ENCODE assay signal across 8 mouse cellular contexts in genomic region chr2:32164503-32164902, GRCm38 (mm10). TPM values are rescaled to one million over a fixed set of nuclear protein-coding genes. Genes with fewer than 3 reads are reported as not detected.
A peak's percentile ranks its signal among the peaks of the same experiment; 100 is the strongest.
DNase-seq lines count a peak whose midpoint lies in the region; ATAC-seq lines count a peak whose summit lies in the region.

No protein-coding gene starts in this region.

- H3K9ac ChIP-seq in forebrain, embryonic 12.5 days: no peak overlapping the region
- H3K9ac ChIP-seq in forebrain, embryonic 16.5 days (replicated peaks; ENCODE audit: low read depth, low read length): no peak overlapping the region
- H3K9ac ChIP-seq in midbrain, embryonic 15.5 days: no peak overlapping the region
- no peak overlapping the region for H3K9ac ChIP-seq in limb, embryonic 15.5 days
- H3K9ac ChIP-seq in stomach, embryonic 14.5 days (replicated peaks; ENCODE audit: low read depth, low read length): no peak overlapping the region

- peak overlapping the region; percentile 46 for H3K27ac ChIP-seq in forebrain, embryonic 12.5 days
- no peak overlapping the region for H3K27ac ChIP-seq in forebrain, embryonic 16.5 days (ENCODE audit: low read length)
- 0 out of 2 replicates have a peak overlapping the region, but pooled peaks have one; percentile 9 for H3K27ac ChIP-seq in midbrain, embryonic 15.5 days
- no peak overlapping the region for H3K27ac ChIP-seq in midbrain, embryonic 10.5 days (replicated peaks)
- peak overlapping the region; percentile 43 for H3K27ac ChIP-seq in limb, embryonic 15.5 days
- no peak overlapping the region for H3K27ac ChIP-seq in stomach, embryonic 14.5 days (ENCODE audit: low read length)

- no peak for DNase-seq in midbrain, embryonic 10.5 days (ENCODE audit: low spot score)
- no peak for DNase-seq in embryo, embryonic 10.5 days (ENCODE audit: low spot score)
- no peak for DNase-seq in urinary bladder, postnatal 25 days (ENCODE audit: low spot score)

- 74% methylated on average over 12 of the region's 12 CpGs for WGBS in forebrain, embryonic 12.5 days
- 50% methylated on average over 12 of the region's 12 CpGs for WGBS in forebrain, embryonic 16.5 days
- WGBS in midbrain, embryonic 15.5 days: 64% methylated on average over 12 of the region's 12 CpGs
- WGBS in midbrain, embryonic 10.5 days: 78% methylated on average over 12 of the region's 12 CpGs
- 65% methylated on average over 12 of the region's 12 CpGs for WGBS in limb, embryonic 15.5 days
- WGBS in stomach, embryonic 14.5 days: 56% methylated on average over 12 of the region's 12 CpGs

- no peak overlapping the region for H3K4me2 ChIP-seq in forebrain, embryonic 12.5 days
- no peak overlapping the region for H3K4me2 ChIP-seq in forebrain, embryonic 16.5 days (ENCODE audit: low read length)
- H3K4me2 ChIP-seq in midbrain, embryonic 15.5 days: no peak overlapping the region
- no peak overlapping the region for H3K4me2 ChIP-seq in limb, embryonic 15.5 days
- no peak overlapping the region for H3K4me2 ChIP-seq in stomach, embryonic 14.5 days (replicated peaks; ENCODE audit: low read depth, low read length)

- H3K9me3 ChIP-seq in forebrain, embryonic 12.5 days: no peaks in the 10 kb centered on the region
- H3K9me3 ChIP-seq in forebrain, embryonic 16.5 days (ENCODE audit: control insufficient read depth, low read length): no peaks in the 10 kb centered on the region
- no peaks in the 10 kb centered on the region for H3K9me3 ChIP-seq in midbrain, embryonic 15.5 days
- no peaks in the 10 kb centered on the region; the same call in 1 of the 2 replicates for H3K9me3 ChIP-seq in midbrain, embryonic 10.5 days (replicated peaks)
- no peaks in the 10 kb centered on the region for H3K9me3 ChIP-seq in limb, embryonic 15.5 days
- no peaks in the 10 kb centered on the region for H3K9me3 ChIP-seq in stomach, embryonic 14.5 days (ENCODE audit: control insufficient read depth, low read depth, low read length)

- no peak overlapping the region for H3K4me3 ChIP-seq in forebrain, embryonic 12.5 days (replicated peaks)
- no peak overlapping the region for H3K4me3 ChIP-seq in forebrain, embryonic 16.5 days (replicated peaks; ENCODE audit: low read length)
- no peak overlapping the region for H3K4me3 ChIP-seq in midbrain, embryonic 15.5 days
- H3K4me3 ChIP-seq in midbrain, embryonic 10.5 days: no peak overlapping the region
- no peak overlapping the region for H3K4me3 ChIP-seq in limb, embryonic 15.5 days
- no peak overlapping the region for H3K4me3 ChIP-seq in stomach, embryonic 14.5 days (ENCODE audit: low read depth, low read length)

- H3K27me3 ChIP-seq in forebrain, embryonic 12.5 days: no peaks in the 10 kb centered on the region
- no peaks in the 10 kb centered on the region for H3K27me3 ChIP-seq in forebrain, embryonic 16.5 days (replicated peaks; ENCODE audit: control insufficient read depth, insufficient read depth, low read length)
- H3K27me3 ChIP-seq in midbrain, embryonic 15.5 days (replicated peaks): no peaks in the 10 kb centered on the region
- H3K27me3 ChIP-seq in midbrain, embryonic 10.5 days (ENCODE audit: low read depth, poor library complexity, severe bottlenecking): no peaks in the 10 kb centered on the region
- no peaks in the 10 kb centered on the region for H3K27me3 ChIP-seq in limb, embryonic 15.5 days
- no peaks in the 10 kb centered on the region for H3K27me3 ChIP-seq in stomach, embryonic 14.5 days (ENCODE audit: control insufficient read depth, insufficient read depth, low read length)

- 0 out of 2 replicates have a peak, but pooled peaks cover 18% of the 10 kb centered on the region for H3K36me3 ChIP-seq in forebrain, embryonic 12.5 days (replicated peaks)
- H3K36me3 ChIP-seq in forebrain, embryonic 16.5 days (ENCODE audit: control insufficient read depth, insufficient read depth): no peaks in the 10 kb centered on the region
- H3K36me3 ChIP-seq in midbrain, embryonic 15.5 days (replicated peaks): no peaks in the 10 kb centered on the region
- H3K36me3 ChIP-seq in midbrain, embryonic 10.5 days: peaks cover 40% of the 10 kb centered on the region
- H3K36me3 ChIP-seq in limb, embryonic 15.5 days: no peaks in the 10 kb centered on the region
- H3K36me3 ChIP-seq in stomach, embryonic 14.5 days (ENCODE audit: control insufficient read depth, insufficient read depth, low read length): peaks cover 4% of the 10 kb centered on the region; the same call in 1 of the 2 replicates

- ATAC-seq in forebrain, embryonic 12.5 days (ENCODE audit: low FRiP score): no peak
- ATAC-seq in forebrain, embryonic 16.5 days: no peak
- ATAC-seq in midbrain, embryonic 15.5 days (replicated peaks): no peak
- no peak for ATAC-seq in limb, embryonic 15.5 days (ENCODE audit: insufficient number of reproducible peaks, low FRiP score, low TSS enrichment, low read depth)
- peak; percentile 47 for ATAC-seq in stomach, embryonic 14.5 days (ENCODE audit: insufficient number of reproducible peaks, insufficient read depth, low FRiP score, low read depth)

- H3K4me1 ChIP-seq in forebrain, embryonic 12.5 days: peaks cover 66% of the 10 kb centered on the region
- peaks cover 42% of the 10 kb centered on the region for H3K4me1 ChIP-seq in forebrain, embryonic 16.5 days (replicated peaks; ENCODE audit: control insufficient read depth, insufficient read depth, low read length)
- peaks cover 59% of the 10 kb centered on the region for H3K4me1 ChIP-seq in midbrain, embryonic 15.5 days
- H3K4me1 ChIP-seq in midbrain, embryonic 10.5 days: peaks cover 71% of the 10 kb centered on the region
- H3K4me1 ChIP-seq in limb, embryonic 15.5 days: peaks cover 54% of the 10 kb centered on the region
- peaks cover 52% of the 10 kb centered on the region for H3K4me1 ChIP-seq in stomach, embryonic 14.5 days (ENCODE audit: control insufficient read depth, insufficient read depth, low read length)

RNA-seq across cellular contexts. Expression of gene Prrc2b, which starts 13.6 kb away (rescaled TPM):
- polyA plus RNA-seq in forebrain, embryonic 12.5 days (2016; fragmentation: Nextera tagmentation; extraction: Ambion mirVana): 96.9 and 110 TPM in 2 replicates
- polyA plus RNA-seq in forebrain, embryonic 16.5 days (2015; fragmentation: Nextera tagmentation; extraction: Ambion mirVana): 75.5 and 84.7 TPM in 2 replicates
- polyA plus RNA-seq in midbrain, embryonic 15.5 days (2015; fragmentation: Nextera tagmentation; extraction: Ambion mirVana): 85.4 and 92.2 TPM in 2 replicates
- polyA plus RNA-seq in midbrain, embryonic 10.5 days (2016; fragmentation: Nextera tagmentation; extraction: Ambion mirVana): 41.5 and 57.6 TPM in 2 replicates
- 40.8 and 44.8 TPM in 2 replicates for polyA plus RNA-seq in limb, embryonic 15.5 days (2015; fragmentation: Nextera tagmentation; extraction: Ambion mirVana)
- 54.2 and 59.8 TPM in 2 replicates for polyA plus RNA-seq in stomach, embryonic 14.5 days (2014; fragmentation: Nextera tagmentation; extraction: Ambion mirVana)

Comparison
In these comparisons a context has a peak if more than half of its experiments do, and no peak if none do; other contexts are left out.
1. H3K27ac ChIP-seq: peak in forebrain, embryonic 12.5 days (single experiment), midbrain, embryonic 15.5 days (single experiment) and limb, embryonic 15.5 days (single experiment); none in forebrain, embryonic 16.5 days (single experiment), midbrain, embryonic 10.5 days (single experiment) and stomach, embryonic 14.5 days (single experiment).